Mouse (Mus musculus) frontal cortex, postnatal 10 days (tissue): ENCODE data around the gene Nupl1.

Source experiments
- DNase-seq, 2 experiments: peaks; one replicate each; pipeline ENCODE4 v3.0.0; 2022; ENCODE audit warnings: low spot score in 2 of 2, mixed read lengths in 1 of 2

Nupl1 gene

GRCm38 (mm10) chr14:60238551-60238950, 12.7 kb downstream of the Nupl1 start:
- no peak for DNase-seq

GRCm38 (mm10) chr14:60219886-60220285, 31.3 kb downstream of the Nupl1 start:
- no peak for DNase-seq

- no peak for DNase-seq
Observed at GRCm38 (mm10) chr14:60217616-60218015, 33.6 kb downstream of the Nupl1 start.

- DNase-seq: no peak
Observed at GRCm38 (mm10) chr14:60216125-60216524, 35.1 kb downstream of the Nupl1 start.

- no peak for DNase-seq
Observed at GRCm38 (mm10) chr14:60215000-60215399, 36.2 kb downstream of the Nupl1 start.

- no peak for DNase-seq
Observed at GRCm38 (mm10) chr14:60214040-60214439, 37.2 kb downstream of the Nupl1 start.

GRCm38 (mm10) chr14:60209166-60209565, 42.1 kb downstream of the Nupl1 start:
- DNase-seq: no peak

GRCm38 (mm10) chr14:60204993-60205392, 46.2 kb downstream of the Nupl1 start:
- DNase-seq: no peak

- DNase-seq: peak in 1 of 2 experiments; percentile 21
Observed at GRCm38 (mm10) chr14:60196884-60197283, 54.3 kb downstream of the Nupl1 start, which contains the start of gene Atp8a2. Gene Atp8a2, minus strand, starts transcription at chr14:60197179.

- DNase-seq: no peak
Observed at GRCm38 (mm10) chr14:60195999-60196398, 55.2 kb downstream of the Nupl1 start.

- DNase-seq: no peak
Observed at GRCm38 (mm10) chr14:60194606-60195005, 56.6 kb downstream of the Nupl1 start.

GRCm38 (mm10) chr14:60189771-60190170, 61.5 kb downstream of the Nupl1 start:
- no peak for DNase-seq

GRCm38 (mm10) chr14:60188201-60188825, 62.9 kb downstream of the Nupl1 start:
- no peak for DNase-seq

GRCm38 (mm10) chr14:60181306-60181705, 69.9 kb downstream of the Nupl1 start:
- no peak for DNase-seq

- DNase-seq: no peak
Observed at GRCm38 (mm10) chr14:60178571-60178955, 72.7 kb downstream of the Nupl1 start.

- DNase-seq: peak in 1 of 2 experiments; percentile 44
Observed at GRCm38 (mm10) chr14:60177614-60178570, 73.3 kb downstream of the Nupl1 start.

GRCm38 (mm10) chr14:60176891-60177613, 74.2 kb downstream of the Nupl1 start:
- DNase-seq: peak; percentile 64

- no peak for DNase-seq
Observed at GRCm38 (mm10) chr14:60176469-60176890, 74.8 kb downstream of the Nupl1 start.

- no peak for DNase-seq
Observed at GRCm38 (mm10) chr14:60172286-60173055, 78.8 kb downstream of the Nupl1 start.

GRCm38 (mm10) chr14:60170845-60171610, 80.2 kb downstream of the Nupl1 start:
- no peak for DNase-seq

- no peak for DNase-seq
Observed at GRCm38 (mm10) chr14:60163367-60163766, 87.9 kb downstream of the Nupl1 start.
